Comparison of ENCODE assay signal across 7 mouse cellular contexts in genomic region chr1:163574409-163575161, GRCm38 (mm10).
A peak's percentile ranks its signal among the peaks of the same experiment; 100 is the strongest.
DNase-seq lines count a peak whose midpoint lies in the region; ATAC-seq and TF ChIP-seq lines count a peak whose summit lies in the region.

No protein-coding gene starts in this region.

- no peak overlapping the region for H3K4me2 ChIP-seq in liver, postnatal 0 days (ENCODE audit: low read depth, low read length)

- H3K4me3 ChIP-seq in liver, postnatal 0 days (ENCODE audit: low read depth, low read length) = no peak overlapping the region
- H3K4me3 ChIP-seq in embryonic facial prominence, embryonic 10.5 days = 0 out of 2 replicates have a peak overlapping the region, but pooled peaks have one; percentile 11

- ATAC-seq in liver, postnatal 0 days = no peak
- no peak for ATAC-seq in activated CD4-positive, CD25-positive, alpha-beta regulatory T cell, adult 4 months

- no peak overlapping the region for H3K27ac ChIP-seq in liver, postnatal 0 days (ENCODE audit: low read depth)
- peak overlapping the region; percentile 74 for H3K27ac ChIP-seq in embryonic facial prominence, embryonic 10.5 days (replicated peaks)

- TF ChIP-seq CTCF in liver, postnatal 0 days (IDR thresholded peaks at IDR 0.05; ENCODE audit: low read depth) = no peak

- H3K36me3 ChIP-seq in liver, postnatal 0 days (replicated peaks; ENCODE audit: insufficient read depth, low read length) = no peaks in the 10 kb centered on the region
- no peaks in the 10 kb centered on the region for H3K36me3 ChIP-seq in embryonic facial prominence, embryonic 10.5 days (replicated peaks)

- 68% methylated on average over 16 of the region's 16 CpGs for WGBS in liver, postnatal 0 days (ENCODE audit: insufficient replicate concordance)
- 46% methylated on average over 16 of the region's 16 CpGs for WGBS in embryonic facial prominence, embryonic 10.5 days

- no peaks in the 10 kb centered on the region for H3K9me3 ChIP-seq in liver, postnatal 0 days (ENCODE audit: low read length)
- no peaks in the 10 kb centered on the region for H3K9me3 ChIP-seq in embryonic facial prominence, embryonic 10.5 days

- H3K27me3 ChIP-seq in liver, postnatal 0 days (ENCODE audit: insufficient read depth, low read length) = no peaks in the 10 kb centered on the region
- no peaks in the 10 kb centered on the region for H3K27me3 ChIP-seq in embryonic facial prominence, embryonic 10.5 days (replicated peaks; ENCODE audit: low read depth, poor library complexity, severe bottlenecking)

- no peak overlapping the region for H3K9ac ChIP-seq in liver, postnatal 0 days (replicated peaks)

- no peak for TF ChIP-seq EP300 in liver, postnatal 0 days (IDR thresholded peaks at IDR 0.05; ENCODE audit: low read depth)

- H3K4me1 ChIP-seq in liver, postnatal 0 days (ENCODE audit: insufficient read depth) = no peaks in the 10 kb centered on the region
- peaks cover 39% of the 10 kb centered on the region for H3K4me1 ChIP-seq in embryonic facial prominence, embryonic 10.5 days

- DNase-seq in liver = peak; percentile 5
- DNase-seq in liver, postnatal 0 days = no peak
- peak; percentile 80 for DNase-seq in embryonic facial prominence, embryonic 10.5 days (ENCODE audit: low spot score)
- peak; percentile 21 for DNase-seq in gastrocnemius, postnatal 25 days
- peak; percentile 78 for DNase-seq in skeletal muscle tissue, adult 2 months (ENCODE audit: low read depth, low spot score)
- DNase-seq in spleen, postnatal 14 days (ENCODE audit: low spot score in 2 of 2) = no peak

Comparison
In these comparisons a context has a peak if more than half of its experiments do, and no peak if none do; other contexts are left out.
1. DNase-seq: peak in liver (single experiment), embryonic facial prominence, embryonic 10.5 days (single experiment), gastrocnemius, postnatal 25 days (single experiment) and skeletal muscle tissue, adult 2 months (single experiment); none in liver, postnatal 0 days (single experiment) and spleen, postnatal 14 days (0 of 2).